Mouse (Mus musculus) spleen, adult 2 months (tissue): ENCODE measurements around the gene Rgs9bp.

Source experiments
- CTCF ChIP-seq: fragments of 200-500 bp; IDR thresholded peaks from 2 replicates; pipeline ENCODE4 v1.5.1; 2011; ENCODE audit warnings: mild to moderate bottlenecking, inconsistent platforms; ENCODE audit not compliant: insufficient read depth, insufficient read length, insufficient replicate concordance; ENCODE audit errors: extremely low read depth
- POLR2A ChIP-seq: fragments of 200-500 bp; IDR thresholded peaks from 2 replicates; pipeline ENCODE4 v1.6.1; 2011; ENCODE audit warnings: low read depth, low read length, inconsistent platforms

DNA sequence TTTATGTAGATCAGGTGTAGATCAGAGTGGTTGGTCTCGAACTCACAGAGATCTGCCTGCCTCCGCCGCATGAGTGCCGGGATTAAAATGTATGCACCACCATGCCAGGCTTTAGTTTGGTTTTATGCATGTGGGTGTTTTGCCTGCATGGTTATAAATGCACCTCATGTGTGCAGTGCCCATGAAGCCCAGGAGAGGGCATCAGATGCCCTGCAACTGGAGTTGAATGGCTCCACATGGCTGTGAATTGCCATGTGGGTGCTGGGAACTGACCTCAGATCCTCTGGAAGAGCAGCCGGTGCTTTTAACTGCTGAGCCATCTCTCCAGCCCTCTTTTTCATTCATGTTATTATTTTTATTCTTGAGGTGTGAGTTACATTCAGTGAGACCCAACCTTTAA, 40.7 kb upstream of the Rgs9bp start:
- no peak for TF ChIP-seq POLR2A
- no peak for TF ChIP-seq CTCF
